Mouse (Mus musculus): ENCODE data around the gene Naaladl2. TPM values are rescaled to one million over a fixed set of nuclear protein-coding genes. Genes with fewer than 3 reads are reported as not detected.
A peak's percentile ranks its signal among the peaks of the same experiment; 100 is the strongest.

The Naaladl2 gene
- polyA plus RNA-seq, 1 experiment from 2014 or later: 2.8 TPM

DNA sequence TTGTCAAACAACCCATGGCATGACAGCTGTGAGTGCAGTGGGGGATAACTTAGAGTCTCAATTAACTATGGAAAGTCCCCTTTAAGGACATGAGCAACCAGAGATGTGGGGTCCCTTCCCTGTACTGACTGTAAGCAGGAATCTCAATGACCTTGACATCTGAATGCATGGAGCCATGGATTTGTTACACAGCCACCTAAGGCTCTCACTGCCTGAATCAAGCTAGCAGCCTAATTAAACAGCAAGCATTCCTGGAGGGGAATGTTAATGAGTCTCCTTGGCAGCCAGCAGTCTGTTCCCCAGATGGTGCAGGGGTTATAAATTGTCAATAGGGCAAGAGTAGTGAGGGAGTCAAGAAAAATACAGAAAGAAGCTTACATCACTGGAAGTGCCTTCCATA, 538.6 kb downstream of the Naaladl2 start:
- no peak overlapping the region for H3K27ac ChIP-seq (ENCODE audit: low read depth, low read length)
- H3K36me3 ChIP-seq (ENCODE audit: control insufficient read depth, insufficient read depth): no peaks in the 10 kb centered on the region
- no peak for ATAC-seq
- H3K4me3 ChIP-seq (ENCODE audit: low read depth, low read length): no peak overlapping the region
- H3K4me1 ChIP-seq (replicated peaks; ENCODE audit: control insufficient read depth, insufficient read depth, low read length): no peaks in the 10 kb centered on the region
- H3K4me2 ChIP-seq (replicated peaks; ENCODE audit: low read depth): no peak overlapping the region
- H3K9me3 ChIP-seq (ENCODE audit: control insufficient read depth): no peaks in the 10 kb centered on the region
- no peak overlapping the region for H3K9ac ChIP-seq (ENCODE audit: low read depth, low read length)
- H3K27me3 ChIP-seq (replicated peaks; ENCODE audit: control insufficient read depth, insufficient read depth, low read length): no peaks in the 10 kb centered on the region
- no peak for TF ChIP-seq CTCF (IDR thresholded peaks at IDR 0.05; ENCODE audit: low read depth)

DNA sequence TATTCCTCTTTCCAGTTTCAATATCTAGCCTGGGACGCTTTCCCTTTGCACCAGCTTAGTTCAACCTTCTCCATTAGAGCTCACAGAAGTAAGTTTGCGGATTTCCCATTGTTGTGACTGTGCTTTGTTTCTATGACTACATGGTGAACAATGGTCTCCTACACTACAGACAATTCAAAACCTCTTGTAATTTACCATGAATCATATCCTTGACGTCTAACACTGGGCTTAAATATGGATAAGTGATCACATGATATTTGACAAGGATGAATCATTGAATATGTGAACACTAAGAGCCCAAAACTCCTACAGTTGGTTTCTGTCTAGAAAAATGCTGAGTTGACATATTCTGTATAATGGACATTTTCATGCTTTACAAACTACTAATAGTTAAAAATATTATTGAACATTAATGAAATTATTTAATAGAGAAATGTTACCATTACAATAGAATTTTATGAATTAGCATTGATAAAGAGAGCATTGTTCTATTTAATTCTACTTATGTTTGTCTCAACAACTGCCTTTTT, 539.2 kb downstream of the Naaladl2 start:
- H3K4me2 ChIP-seq (replicated peaks; ENCODE audit: low read depth): no peak overlapping the region
- no peaks in the 10 kb centered on the region for H3K4me1 ChIP-seq (replicated peaks; ENCODE audit: control insufficient read depth, insufficient read depth, low read length)
- 79% methylated on average over 3 of the region's 3 CpGs for WGBS
- no peak for TF ChIP-seq CTCF (IDR thresholded peaks at IDR 0.05; ENCODE audit: low read depth)
- no peak overlapping the region for H3K27ac ChIP-seq (ENCODE audit: low read depth, low read length)
- no peak for ATAC-seq
- no peak overlapping the region for H3K4me3 ChIP-seq (ENCODE audit: low read depth, low read length)
- H3K27me3 ChIP-seq (replicated peaks; ENCODE audit: control insufficient read depth, insufficient read depth, low read length): no peaks in the 10 kb centered on the region
- no peaks in the 10 kb centered on the region for H3K9me3 ChIP-seq (ENCODE audit: control insufficient read depth)
- no peak overlapping the region for H3K9ac ChIP-seq (ENCODE audit: low read depth, low read length)
- H3K36me3 ChIP-seq (ENCODE audit: control insufficient read depth, insufficient read depth): no peaks in the 10 kb centered on the region

DNA sequence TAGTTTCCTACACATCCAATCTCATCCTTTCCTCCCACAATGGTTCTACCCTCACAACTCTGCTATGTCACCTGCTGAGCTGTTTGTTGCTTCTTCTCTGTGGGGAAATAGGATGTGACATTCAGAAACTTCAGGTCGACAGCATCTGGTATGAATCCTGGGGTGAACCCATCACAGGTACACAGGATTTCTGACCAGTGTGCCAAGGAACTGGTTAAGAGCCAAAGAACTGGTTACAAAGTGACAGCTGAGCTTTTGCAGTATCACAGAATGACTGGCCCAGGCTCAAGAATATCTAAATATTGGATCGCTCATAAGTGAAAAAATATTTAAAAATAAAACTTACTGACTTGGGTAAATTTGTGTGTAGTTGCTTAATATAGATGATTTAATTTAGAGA, 548.6 kb downstream of the Naaladl2 start:
- no peak overlapping the region for H3K27ac ChIP-seq (ENCODE audit: low read depth, low read length)
- no peaks in the 10 kb centered on the region for H3K9me3 ChIP-seq (ENCODE audit: control insufficient read depth)
- 66% methylated on average over 2 of the region's 2 CpGs for WGBS
- no peak overlapping the region for H3K4me3 ChIP-seq (ENCODE audit: low read depth, low read length)
- no peaks in the 10 kb centered on the region for H3K36me3 ChIP-seq (ENCODE audit: control insufficient read depth, insufficient read depth)
- no peak for ATAC-seq
- no peak overlapping the region for H3K9ac ChIP-seq (ENCODE audit: low read depth, low read length)
- no peak for TF ChIP-seq CTCF (IDR thresholded peaks at IDR 0.05; ENCODE audit: low read depth)
- H3K27me3 ChIP-seq (replicated peaks; ENCODE audit: control insufficient read depth, insufficient read depth, low read length): no peaks in the 10 kb centered on the region
- H3K4me2 ChIP-seq (replicated peaks; ENCODE audit: low read depth): no peak overlapping the region
- H3K4me1 ChIP-seq (replicated peaks; ENCODE audit: control insufficient read depth, insufficient read depth, low read length): no peaks in the 10 kb centered on the region

DNA sequence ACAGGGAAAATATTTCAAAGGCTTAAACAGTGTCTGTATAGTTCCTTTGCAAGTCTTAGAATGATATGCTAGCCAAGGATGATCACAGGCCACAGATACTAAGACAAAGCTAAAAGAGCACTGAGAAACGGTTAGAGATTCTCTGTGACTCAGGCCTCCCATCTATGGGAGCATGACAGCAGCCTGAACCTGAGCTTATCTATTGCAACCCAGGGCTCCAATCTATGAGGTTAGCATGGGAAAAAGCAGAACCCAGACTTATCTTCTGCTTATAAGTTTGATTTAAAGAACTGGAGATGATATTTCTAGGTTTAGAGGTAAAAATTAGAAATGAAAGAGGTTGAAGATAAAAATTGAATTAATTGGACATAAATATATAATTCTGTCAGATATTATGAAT, 587.4 kb downstream of the Naaladl2 start:
- no peaks in the 10 kb centered on the region for H3K27me3 ChIP-seq (replicated peaks; ENCODE audit: control insufficient read depth, insufficient read depth, low read length)
- H3K9me3 ChIP-seq (ENCODE audit: control insufficient read depth): no peaks in the 10 kb centered on the region
- H3K9ac ChIP-seq (ENCODE audit: low read depth, low read length): no peak overlapping the region
- ATAC-seq: no peak
- TF ChIP-seq CTCF (IDR thresholded peaks at IDR 0.05; ENCODE audit: low read depth): no peak
- H3K4me3 ChIP-seq (ENCODE audit: low read depth, low read length): no peak overlapping the region
- H3K4me1 ChIP-seq (replicated peaks; ENCODE audit: control insufficient read depth, insufficient read depth, low read length): no peaks in the 10 kb centered on the region
- H3K27ac ChIP-seq (ENCODE audit: low read depth, low read length): no peak overlapping the region
- WGBS: 76% methylated on average over 1 of the region's 1 CpGs
- H3K4me2 ChIP-seq (replicated peaks; ENCODE audit: low read depth): no peak overlapping the region
- no peaks in the 10 kb centered on the region for H3K36me3 ChIP-seq (ENCODE audit: control insufficient read depth, insufficient read depth)

DNA sequence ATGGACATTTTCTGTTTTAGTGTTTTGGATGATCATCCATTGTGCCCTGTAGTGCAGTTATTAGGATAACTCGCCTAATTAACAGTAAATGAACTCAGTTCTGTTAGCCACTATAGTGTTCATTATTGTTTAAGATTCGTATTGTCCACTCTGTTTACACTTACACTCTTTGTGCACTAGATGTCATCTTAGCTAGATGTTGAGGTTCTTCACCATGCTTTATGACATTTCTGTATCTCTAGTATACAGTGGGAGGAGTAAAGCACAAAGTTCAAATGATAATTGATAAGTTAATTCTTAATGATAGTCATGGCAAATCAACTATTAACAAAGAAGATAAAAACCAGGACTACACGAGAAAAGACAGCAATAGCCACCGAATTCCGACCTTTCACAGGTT, 590.4 kb downstream of the Naaladl2 start:
- TF ChIP-seq CTCF (IDR thresholded peaks at IDR 0.05; ENCODE audit: low read depth): peak; percentile 54

DNA sequence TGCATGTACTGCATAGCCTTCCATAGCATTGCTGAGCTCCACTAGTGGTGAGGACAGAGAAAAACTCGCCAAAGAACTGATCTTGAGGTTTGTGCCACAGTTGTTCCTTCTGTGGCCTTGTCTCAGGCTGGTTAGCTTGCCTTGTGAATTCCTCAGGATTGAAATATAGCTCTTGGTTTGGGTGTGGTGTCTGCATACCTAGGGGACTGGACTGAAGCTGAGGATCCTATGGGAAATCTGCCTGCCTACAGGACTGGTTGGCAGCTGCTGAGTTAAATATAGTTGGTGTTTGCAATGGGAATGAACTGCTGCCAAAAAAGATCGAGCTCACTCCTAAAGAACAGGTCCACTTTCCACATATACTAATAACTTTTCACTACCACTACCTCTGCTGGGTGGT, 591.4 kb downstream of the Naaladl2 start:
- Histone ChIP-seq H3K27ac (ENCODE audit: low read depth, low read length) (no peak overlapping the region), H3K4me3 (ENCODE audit: low read depth, low read length) (no peak overlapping the region), H3K4me2 (replicated peaks; ENCODE audit: low read depth) (no peak overlapping the region), H3K9ac (ENCODE audit: low read depth, low read length) (no peak overlapping the region), H3K9me3 (ENCODE audit: control insufficient read depth) (no peaks in the 10 kb centered on the region), H3K27me3 (replicated peaks; ENCODE audit: control insufficient read depth, insufficient read depth, low read length) (no peaks in the 10 kb centered on the region), H3K36me3 (ENCODE audit: control insufficient read depth, insufficient read depth) (no peaks in the 10 kb centered on the region), H3K4me1 (replicated peaks; ENCODE audit: control insufficient read depth, insufficient read depth, low read length) (no peaks in the 10 kb centered on the region)
- no peak for ATAC-seq
- 64% methylated on average over 2 of the region's 2 CpGs for WGBS
- no peak for TF ChIP-seq CTCF (IDR thresholded peaks at IDR 0.05; ENCODE audit: low read depth)

More for the DNA sequence above, 590.4 kb downstream of the Naaladl2 start:
- peak; percentile 69; the same call in 1 of the 2 replicates for ATAC-seq
- no peaks in the 10 kb centered on the region for H3K27me3 ChIP-seq (replicated peaks; ENCODE audit: control insufficient read depth, insufficient read depth, low read length)
- no peaks in the 10 kb centered on the region for H3K36me3 ChIP-seq (ENCODE audit: control insufficient read depth, insufficient read depth)
- no peaks in the 10 kb centered on the region for H3K4me1 ChIP-seq (replicated peaks; ENCODE audit: control insufficient read depth, insufficient read depth, low read length)
- H3K4me3 ChIP-seq (ENCODE audit: low read depth, low read length): no peak overlapping the region
- H3K9ac ChIP-seq (ENCODE audit: low read depth, low read length): no peak overlapping the region
- no peak overlapping the region for H3K27ac ChIP-seq (ENCODE audit: low read depth, low read length)
- H3K9me3 ChIP-seq (ENCODE audit: control insufficient read depth): no peaks in the 10 kb centered on the region
- H3K4me2 ChIP-seq (replicated peaks; ENCODE audit: low read depth): no peak overlapping the region
- WGBS: 59% methylated on average over 5 of the region's 5 CpGs

Data from intestine, postnatal 0 days (tissue).